Mouse (Mus musculus) urinary bladder, postnatal 25 days (tissue): ENCODE results near the gene Rbpjl.

ENCODE experiments used
- DNase-seq: peaks from one replicate; pipeline ENCODE4 v3.0.0; 2022; ENCODE audit warnings: low spot score

Gene Rbpjl

GRCm38 (mm10) chr2:164393126-164393525, 9.8 kb upstream of the Rbpjl start:
- no peak for DNase-seq

- DNase-seq: no peak
These were observed 6.9 kb upstream of the Rbpjl start for GRCm38 (mm10) chr2:164396076-164396475.

- no peak for DNase-seq
These were observed 6.0 kb upstream of the Rbpjl start for GRCm38 (mm10) chr2:164396911-164397310.

- no peak for DNase-seq
These were observed 598 bp downstream of the Rbpjl start for GRCm38 (mm10) chr2:164403396-164404081.

GRCm38 (mm10) chr2:164404082-164404990, 1.4 kb downstream of the Rbpjl start:
- no peak for DNase-seq

GRCm38 (mm10) chr2:164405060-164405459, 2.1 kb downstream of the Rbpjl start, which contains the start of gene Matn4:
TSS of gene Matn4 (minus strand) at chr2:164405160.
- no peak for DNase-seq

GRCm38 (mm10) chr2:164405519-164405918, 2.6 kb downstream of the Rbpjl start:
- no peak for DNase-seq

- DNase-seq: peak; percentile 71
These were observed 4.8 kb downstream of the Rbpjl start for GRCm38 (mm10) chr2:164407708-164408107.

- DNase-seq: no peak
These were observed 11.2 kb downstream of the Rbpjl start for GRCm38 (mm10) chr2:164414167-164414566.

- DNase-seq: no peak
These were observed 11.6 kb downstream of the Rbpjl start for GRCm38 (mm10) chr2:164414581-164414980.

- no peak for DNase-seq
These were observed 14.3 kb downstream of the Rbpjl start for GRCm38 (mm10) chr2:164417198-164417597.

- no peak for DNase-seq
These were observed 15.5 kb downstream of the Rbpjl start for GRCm38 (mm10) chr2:164418308-164418875.

GRCm38 (mm10) chr2:164419489-164419888, 16.5 kb downstream of the Rbpjl start:
- no peak for DNase-seq

- DNase-seq: no peak
These were observed 18.4 kb downstream of the Rbpjl start for GRCm38 (mm10) chr2:164421306-164421705.

GRCm38 (mm10) chr2:164421979-164422378, 19.0 kb downstream of the Rbpjl start:
- no peak for DNase-seq

GRCm38 (mm10) chr2:164422675-164423393, 19.9 kb downstream of the Rbpjl start:
- DNase-seq: no peak

GRCm38 (mm10) chr2:164423464-164423863, 20.5 kb downstream of the Rbpjl start:
- no peak for DNase-seq

GRCm38 (mm10) chr2:164424406-164424805, 21.5 kb downstream of the Rbpjl start:
- DNase-seq: no peak

GRCm38 (mm10) chr2:164425401-164425800, 22.5 kb downstream of the Rbpjl start:
- no peak for DNase-seq

- DNase-seq: no peak
These were observed 23.2 kb downstream of the Rbpjl start for GRCm38 (mm10) chr2:164426121-164426520.

GRCm38 (mm10) chr2:164426952-164427351, 24.0 kb downstream of the Rbpjl start:
- no peak for DNase-seq

GRCm38 (mm10) chr2:164428451-164428850, 25.5 kb downstream of the Rbpjl start:
- no peak for DNase-seq
